Mouse (Mus musculus) hindbrain, embryonic 11.5 days (tissue): ENCODE data around the gene Caprin2. TPM values are rescaled to one million over a fixed set of nuclear protein-coding genes. Genes with fewer than 3 reads are reported as not detected.
"Not testable (repeated sequence)": the region's sequence is repeated elsewhere in the genome, so short reads cannot be mapped to it uniquely, and the experiment has no call there.

Source experiments
- ATAC-seq: fragments of 200-750 bp; cut with Nextera tagmentation; 2 replicates; pipeline ENCODE4 v1.8.0; 2017; ENCODE audit warnings: mild to moderate bottlenecking, moderate TSS enrichment, moderate library complexity; ENCODE audit not compliant: low FRiP score
- DNase-seq: peaks from one replicate; pipeline ENCODE4 v3.0.0-alpha.2; 2015; ENCODE audit warnings: low spot score
- H3K27ac ChIP-seq: fragments of 300-500 bp; sonication (generic); 2 replicates; pipeline ENCODE4 v1.5.1; 2014; ENCODE audit warnings: mild to moderate bottlenecking, low read depth, low read length
- H3K27me3 ChIP-seq: fragments of 300-500 bp; sonication (generic); 2 replicates; pipeline ENCODE4 v1.6.1; 2014; ENCODE audit warnings: mild to moderate bottlenecking, low read length, moderate library complexity, mixed read lengths; ENCODE audit not compliant: control insufficient read depth, insufficient read depth
- H3K36me3 ChIP-seq: fragments of 300-500 bp; sonication (generic); 2 replicates; pipeline ENCODE4 v1.6.1; 2014; ENCODE audit warnings: mild to moderate bottlenecking, low read length, moderate library complexity, mixed read lengths; ENCODE audit not compliant: control insufficient read depth, insufficient read depth
- H3K4me1 ChIP-seq: fragments of 300-500 bp; sonication (generic); replicated peaks from 2 replicates; pipeline ENCODE4 v1.6.1; 2014; ENCODE audit warnings: low read length, mixed read lengths; ENCODE audit not compliant: control insufficient read depth, insufficient read depth
- H3K4me2 ChIP-seq: fragments of 300-500 bp; sonication (generic); replicated peaks from 2 replicates; pipeline ENCODE4 v1.6.1; 2014; ENCODE audit warnings: mild to moderate bottlenecking, low read depth, low read length
- H3K4me3 ChIP-seq: fragments of 300-500 bp; sonication (generic); 2 replicates; pipeline ENCODE4 v1.5.1; 2014; ENCODE audit warnings: low read depth, low read length
- H3K9ac ChIP-seq: fragments of 300-500 bp; sonication (generic); 2 replicates; pipeline ENCODE4 v1.6.1; 2014; ENCODE audit warnings: low read depth, low read length
- H3K9me3 ChIP-seq: fragments of 300-500 bp; sonication (generic); 2 replicates; pipeline ENCODE4 v1.6.1; 2016; ENCODE audit warnings: low read length; ENCODE audit not compliant: control insufficient read depth
- WGBS: fragments of 180-500 bp; shearing (Covaris S2); extraction: QIAGEN DNeasy Blood & Tissue Kit; methylation state at CpG from one replicate; pipeline ENCODE4 v1.1.7; 2014; 5-methylcytosine and 5-hydroxymethylcytosine counted together
- polyA plus RNA-seq: library from polyadenylated mRNA; unstranded; fragments of >200 nt; fragmentation: Nextera tagmentation; extraction: Ambion mirVana; gene quantifications from 2 replicates; pipeline ENCODE4 v1.2.1, GENCODE M21; 2014

Caprin2 gene
- polyA plus RNA-seq, 1 experiment from 2014 or later, result 13.1 TPM

DNA sequence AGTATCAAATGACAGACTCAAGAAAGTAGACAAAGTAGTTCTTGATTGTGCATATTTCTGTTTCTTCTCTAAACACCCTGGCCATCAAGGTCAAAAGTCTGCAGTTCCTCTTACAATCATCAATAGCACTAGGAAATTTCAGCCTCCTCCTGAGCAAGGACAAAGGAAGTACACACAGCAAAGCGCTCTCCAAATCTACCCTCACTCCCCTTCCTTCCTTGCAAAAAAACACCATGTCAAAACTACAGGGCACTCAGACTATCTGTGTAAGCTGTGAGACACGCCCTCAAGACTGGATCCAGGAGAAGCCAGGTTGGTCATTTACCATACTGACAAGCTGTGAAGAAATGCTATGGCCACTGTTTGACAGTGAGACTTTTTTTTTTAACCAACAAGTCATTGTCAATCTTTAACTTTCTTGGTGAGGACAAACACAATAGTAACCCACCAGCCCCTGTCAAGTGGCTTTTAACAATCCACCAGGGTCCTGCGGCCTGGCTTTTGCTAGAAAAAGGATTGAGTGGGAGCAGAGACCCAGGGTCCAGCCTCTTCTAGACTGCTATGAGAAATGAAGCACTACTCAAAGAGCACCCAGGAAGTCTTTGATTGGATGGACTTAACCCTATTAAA, 39.0 kb upstream of the Caprin2 start:
- Histone ChIP-seq H3K27me3 (no peaks in the 10 kb centered on the region), H3K9ac (no peak overlapping the region), H3K27ac (no peak overlapping the region), H3K4me2 (no peak overlapping the region), H3K9me3 (no peaks in the 10 kb centered on the region), H3K4me3 (no peak overlapping the region), H3K36me3 (peaks cover 11% of the 10 kb centered on the region), H3K4me1 (no peaks in the 10 kb centered on the region; the same call in 1 of the 2 replicates)
- 59% methylated on average over 3 of the region's 3 CpGs for WGBS
- DNase-seq, result no peak
- no peak for ATAC-seq

DNA sequence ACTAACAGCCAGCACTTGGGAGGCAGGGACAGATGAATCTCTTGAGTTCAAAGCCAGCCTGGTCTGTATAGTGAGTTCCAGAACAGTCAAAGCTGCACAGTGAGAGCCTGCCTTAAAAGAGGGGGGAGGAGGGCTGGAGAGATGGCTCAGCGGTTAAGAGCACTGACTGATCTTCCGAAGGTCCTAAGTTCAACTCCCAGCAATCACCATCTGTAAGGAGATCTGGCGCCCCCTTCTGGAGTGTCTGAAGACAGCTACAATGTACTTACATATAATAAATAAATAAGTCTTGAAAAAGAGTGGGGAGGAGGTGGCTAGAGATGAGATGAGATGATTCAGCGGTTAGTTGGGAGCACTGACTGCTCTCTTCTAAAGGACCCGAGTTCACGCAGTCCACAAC, 35.2 kb upstream of the Caprin2 start:
- Histone ChIP-seq H3K9ac (no peak overlapping the region), H3K36me3 (peaks cover 16% of the 10 kb centered on the region), H3K4me3 (no peak overlapping the region), H3K27ac (no peak overlapping the region), H3K4me1 (no peaks in the 10 kb centered on the region; the same call in 1 of the 2 replicates), H3K4me2 (no peak overlapping the region), H3K27me3 (no peaks in the 10 kb centered on the region), H3K9me3 (no peaks in the 10 kb centered on the region)
- peak; percentile 38 for DNase-seq
- ATAC-seq, result peak; percentile 52; the same call in 1 of the 2 replicates
- WGBS, result 91% methylated on average over 6 of the region's 6 CpGs

DNA sequence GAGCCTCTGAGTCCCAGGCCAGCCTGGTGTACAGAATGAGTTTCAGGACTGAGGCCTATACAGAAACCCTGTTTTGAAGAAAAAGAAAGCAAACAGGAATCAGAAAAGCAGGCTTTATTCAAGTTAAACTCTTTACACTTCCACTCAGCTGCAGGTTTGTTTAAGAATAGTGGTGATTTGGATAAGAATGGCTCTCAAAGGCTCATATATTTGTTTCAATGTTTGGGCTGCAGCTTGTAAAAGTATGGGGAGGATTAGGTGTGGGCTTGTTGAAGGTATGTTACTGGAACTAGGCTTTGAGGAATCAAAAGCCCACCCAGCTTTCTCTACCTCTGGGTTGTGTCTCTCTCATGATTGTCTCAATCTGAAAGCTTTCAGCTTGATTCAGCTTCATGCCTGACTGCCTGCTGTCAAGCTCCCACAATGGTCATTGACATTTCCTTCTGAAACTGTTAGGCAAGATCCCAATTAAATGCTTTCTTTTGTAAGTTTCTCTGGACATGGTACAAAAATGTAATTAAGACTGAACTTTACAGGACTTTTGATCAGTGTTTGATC, 22.9 kb upstream of the Caprin2 start:
- H3K36me3 ChIP-seq, result no peaks in the 10 kb centered on the region
- no peak overlapping the region for H3K4me3 ChIP-seq
- H3K27ac ChIP-seq, result no peak overlapping the region
- no peak overlapping the region for H3K9ac ChIP-seq
- ATAC-seq (no peak), DNase-seq (no peak)
- H3K4me2 ChIP-seq, result no peak overlapping the region
- no peaks in the 10 kb centered on the region for H3K27me3 ChIP-seq
- no peaks in the 10 kb centered on the region for H3K4me1 ChIP-seq
- H3K9me3 ChIP-seq, result no peaks in the 10 kb centered on the region

DNA sequence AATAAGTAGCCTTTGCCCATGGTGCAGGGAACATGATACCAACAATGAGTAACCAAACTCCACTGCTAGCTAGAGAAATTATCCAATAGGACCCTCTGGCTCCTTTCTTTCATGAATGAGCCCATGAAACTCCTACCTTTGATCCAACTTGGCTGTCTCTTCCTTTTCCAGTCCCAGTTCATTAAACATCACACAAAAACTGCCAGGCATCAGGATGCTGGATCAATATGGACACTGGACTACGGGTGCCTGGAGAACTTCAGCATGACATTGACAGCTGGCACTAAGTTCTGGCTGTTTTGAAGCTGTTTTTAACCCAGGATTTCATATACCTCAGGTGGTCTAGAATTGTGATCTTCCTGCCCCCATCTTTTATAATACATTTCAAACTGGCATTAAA, 21.6 kb upstream of the Caprin2 start:
- no peaks in the 10 kb centered on the region for H3K9me3 ChIP-seq
- no peak overlapping the region for H3K4me3 ChIP-seq
- 61% methylated on average over 1 of the region's 1 CpGs for WGBS
- no peak overlapping the region for H3K27ac ChIP-seq
- no peaks in the 10 kb centered on the region for H3K4me1 ChIP-seq
- no peak overlapping the region for H3K9ac ChIP-seq
- no peaks in the 10 kb centered on the region for H3K27me3 ChIP-seq
- no peak overlapping the region for H3K4me2 ChIP-seq
- DNase-seq (no peak), ATAC-seq (no peak)
- no peaks in the 10 kb centered on the region for H3K36me3 ChIP-seq

DNA sequence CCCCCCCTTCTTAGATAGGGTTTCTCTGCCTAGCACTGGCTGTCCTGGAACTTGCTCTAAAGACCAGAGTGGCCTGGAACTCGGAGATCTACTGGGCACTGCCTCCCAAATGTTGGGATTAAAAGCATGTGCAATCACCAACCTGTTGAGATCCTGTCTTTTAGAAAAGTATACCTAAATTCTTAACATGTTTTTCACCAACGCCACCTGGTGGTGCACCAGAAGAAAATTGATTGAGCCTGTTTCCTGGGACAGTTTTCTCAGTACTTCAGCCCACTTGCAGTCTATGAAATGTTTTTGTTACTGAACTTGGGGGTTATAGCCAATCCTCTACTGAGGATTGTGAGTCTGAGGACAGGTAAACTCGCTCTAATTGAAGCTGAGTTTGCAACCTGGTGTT, 20.8 kb upstream of the Caprin2 start:
- H3K36me3 ChIP-seq, result no peaks in the 10 kb centered on the region
- H3K27me3 ChIP-seq, result no peaks in the 10 kb centered on the region
- no peaks in the 10 kb centered on the region for H3K4me1 ChIP-seq
- H3K4me2 ChIP-seq, result no peak overlapping the region
- no peak overlapping the region for H3K4me3 ChIP-seq
- ATAC-seq, result no peak
- WGBS, result 42% methylated on average over 3 of the region's 3 CpGs
- H3K9ac ChIP-seq, result no peak overlapping the region
- no peaks in the 10 kb centered on the region for H3K9me3 ChIP-seq
- peak; percentile 39 for DNase-seq
- no peak overlapping the region for H3K27ac ChIP-seq

DNA sequence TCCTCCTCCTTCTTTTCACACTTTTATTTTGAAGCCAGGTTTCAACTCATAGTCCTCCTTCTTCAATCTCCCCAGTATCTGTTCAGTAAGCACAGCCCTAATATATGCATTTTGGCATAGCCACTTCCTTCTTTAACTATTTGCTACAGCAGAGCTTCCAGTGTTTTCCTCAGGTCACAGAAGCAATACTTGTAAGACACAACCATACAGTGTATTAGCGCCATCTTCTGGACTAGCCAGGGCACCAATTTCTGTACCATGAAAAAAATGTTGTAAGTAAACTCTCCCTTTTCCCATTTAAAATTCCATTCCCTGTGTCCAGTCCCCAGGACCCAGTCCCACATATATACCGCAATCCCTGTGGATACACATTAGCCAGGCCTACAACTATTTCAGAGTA, 17.9 kb upstream of the Caprin2 start:
- Histone ChIP-seq H3K36me3 (no peaks in the 10 kb centered on the region), H3K27ac (no peak overlapping the region), H3K9me3 (no peaks in the 10 kb centered on the region), H3K4me3 (no peak overlapping the region), H3K9ac (no peak overlapping the region), H3K4me1 (no peaks in the 10 kb centered on the region), H3K4me2 (no peak overlapping the region), H3K27me3 (no peaks in the 10 kb centered on the region)
- WGBS, result 8% methylated on average over 2 of the region's 2 CpGs
- ATAC-seq (no peak), DNase-seq (peak; percentile 78)

DNA sequence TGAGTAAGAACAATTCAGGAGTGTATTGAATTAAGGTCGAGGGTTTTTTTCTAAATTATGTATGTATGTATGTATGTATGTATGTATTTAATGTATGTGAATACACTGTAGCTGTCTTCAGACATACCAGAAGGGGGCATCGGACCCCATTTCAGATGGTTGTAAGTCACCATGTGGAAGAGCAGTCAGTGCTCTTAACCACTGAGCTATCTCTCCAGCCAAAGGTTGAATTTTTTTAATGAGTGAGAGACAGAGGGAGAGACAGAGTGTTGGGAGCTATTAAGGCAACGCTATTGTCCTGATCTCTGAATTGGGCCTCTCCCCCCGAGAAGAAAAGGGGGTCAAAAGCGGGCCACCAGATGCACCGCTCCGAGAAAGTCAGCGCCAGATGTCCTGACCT, 15.9 kb upstream of the Caprin2 start:
- not testable (repeated sequence) for DNase-seq, ATAC-seq, H3K9ac ChIP-seq, H3K9me3 ChIP-seq, H3K4me1 ChIP-seq, H3K4me2 ChIP-seq, H3K27ac ChIP-seq, H3K4me3 ChIP-seq, H3K27me3 ChIP-seq, H3K36me3 ChIP-seq
- 76% methylated on average over 8 of the region's 8 CpGs for WGBS

DNA sequence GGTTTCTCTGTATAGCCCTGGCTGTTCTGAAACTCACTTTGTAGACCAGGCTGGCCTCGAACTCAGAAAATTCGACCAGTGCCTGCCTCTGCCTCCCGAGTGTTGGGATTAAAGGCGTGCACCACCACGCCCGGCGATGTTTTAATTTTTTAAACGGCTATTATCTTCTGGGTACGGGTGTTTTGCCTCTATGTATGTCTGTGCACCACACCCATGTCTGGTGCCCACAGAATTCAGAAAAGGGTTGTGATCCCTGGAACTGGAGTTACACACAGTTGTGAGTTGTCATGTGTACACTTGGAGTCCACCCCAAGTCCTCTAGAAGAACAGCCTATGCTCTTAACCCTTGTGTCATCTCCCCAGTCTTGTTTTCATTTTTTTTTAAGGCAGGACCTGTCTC, 10.9 kb upstream of the Caprin2 start:
- WGBS, result 94% methylated on average over 9 of the region's 9 CpGs
- DNase-seq, result no peak
- no peak overlapping the region for H3K27ac ChIP-seq
- H3K4me2 ChIP-seq, result no peak overlapping the region
- H3K9me3 ChIP-seq, result no peaks in the 10 kb centered on the region
- no peaks in the 10 kb centered on the region for H3K4me1 ChIP-seq
- H3K9ac ChIP-seq, result no peak overlapping the region
- no peaks in the 10 kb centered on the region for H3K27me3 ChIP-seq
- no peak for ATAC-seq
- H3K4me3 ChIP-seq, result no peak overlapping the region
- no peaks in the 10 kb centered on the region for H3K36me3 ChIP-seq

DNA sequence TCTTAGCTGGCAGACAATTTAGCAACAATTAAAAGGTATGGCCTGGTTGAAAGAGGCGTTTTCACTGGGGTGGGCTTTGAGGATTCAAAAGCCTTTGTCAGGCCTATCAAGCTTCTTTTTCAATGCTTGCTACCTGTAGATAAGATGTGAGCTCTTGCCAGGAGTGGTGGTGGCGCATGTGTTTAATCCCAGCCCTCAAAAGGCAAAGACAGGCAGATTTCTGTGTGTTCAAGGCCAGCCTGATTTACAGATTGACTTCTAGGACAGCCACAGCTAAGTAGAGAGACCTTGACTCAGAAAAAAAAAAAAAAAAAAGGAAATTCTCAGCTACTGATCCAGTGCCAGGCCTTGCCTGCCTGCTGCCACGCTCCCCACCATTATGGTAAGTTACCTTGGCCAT, 6.7 kb upstream of the Caprin2 start:
- WGBS, result 86% methylated on average over 3 of the region's 3 CpGs
- Histone ChIP-seq H3K4me3 (no peak overlapping the region), H3K9me3 (no peaks in the 10 kb centered on the region), H3K36me3 (no peaks in the 10 kb centered on the region), H3K4me2 (no peak overlapping the region), H3K9ac (no peak overlapping the region), H3K27ac (no peak overlapping the region), H3K4me1 (no peaks in the 10 kb centered on the region), H3K27me3 (no peaks in the 10 kb centered on the region)
- no peak for DNase-seq
- ATAC-seq, result no peak
